Mouse (Mus musculus): ENCODE data around the gene Rap1b. TPM values are rescaled to one million over a fixed set of nuclear protein-coding genes. Genes with fewer than 3 reads are reported as not detected.

The Rap1b gene
- 10 to 100 TPM in 1 of 2 experiments, 1 to 10 TPM in 1; 9.8 to 46.3 TPM for polyA plus RNA-seq (2012; fragmentation: generic; extraction: Trizol)

DNA sequence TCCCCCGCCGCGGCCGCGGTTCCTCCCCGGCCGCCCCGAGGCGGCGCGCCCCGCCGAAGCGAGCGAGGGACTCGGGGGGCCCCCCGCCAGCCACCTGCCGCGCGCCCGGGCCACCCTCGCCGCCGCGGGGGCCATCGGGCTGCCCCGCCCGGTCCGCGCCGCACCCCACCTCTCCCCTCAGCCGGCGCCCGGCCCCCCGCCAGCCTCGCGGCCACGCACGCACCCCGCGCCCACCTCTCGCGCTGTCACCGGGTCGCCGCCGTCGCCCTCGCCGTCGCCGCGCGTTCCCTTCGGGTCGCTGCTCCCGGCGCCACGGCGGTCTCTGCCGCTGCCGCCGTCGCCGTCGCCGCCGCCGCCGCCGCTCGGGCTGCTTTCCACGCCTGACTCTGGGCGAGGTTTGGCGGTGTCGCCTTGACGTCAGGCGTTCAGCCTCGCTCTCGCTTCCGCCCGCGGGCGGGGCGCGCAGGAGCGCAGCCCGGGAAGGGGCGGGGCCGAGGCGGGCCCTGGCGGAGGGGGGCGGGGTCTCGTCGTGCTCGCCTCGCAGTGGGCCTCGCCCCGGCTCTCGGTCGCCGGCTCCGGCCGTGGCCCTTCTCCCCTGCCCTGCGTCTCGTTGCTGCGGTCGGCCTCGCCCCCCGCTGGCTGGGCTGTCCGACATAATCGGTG, at the start of gene Rap1b:
Rap1b (minus strand) TSS at position 439 of the 663 bp plus-strand sequence.

GRCm38 (mm10) chr10:117792141-117793091, 53.4 kb downstream of the Rap1b start, which contains the start of gene Nup107:
Gene Nup107, minus strand, starts transcription at chr10:117792705.

Other genes with a start within 250 kb of the Rap1b start
- under 1 TPM in 1 of 2 experiments, not detected in 1; 0.01 TPM for gene Cpm, start 216.5 kb downstream of the Rap1b start, polyA plus RNA-seq (2012; fragmentation: generic; extraction: Trizol)
- 10 to 100 TPM in 1 of 2 experiments, 1 to 10 TPM in 1; 2.2 to 23.0 TPM for gene Mdm2, start 135.3 kb downstream of the Rap1b start, polyA plus RNA-seq (2012; fragmentation: generic; extraction: Trizol)
- 10 to 100 TPM in 1 of 2 experiments, 1 to 10 TPM in 1; 2.1 to 14.8 TPM for gene Slc35e3, start 99.7 kb downstream of the Rap1b start, polyA plus RNA-seq (2012; fragmentation: generic; extraction: Trizol)
- 10 to 100 TPM in 1 of 2 experiments, 1 to 10 TPM in 1; 5.4 to 15.3 TPM for gene Nup107, start 53.3 kb downstream of the Rap1b start, polyA plus RNA-seq (2012; fragmentation: generic; extraction: Trizol)

All from C3H10T1/2 (cell line).